Mouse (Mus musculus) E14TG2a.4 (cell line): ENCODE measurements around the gene Cab39.

Experiments used
- H3K27me3 ChIP-seq: 2 replicates; pipeline ENCODE4 v1.6.1; 2014; ENCODE audit warnings: low read length, control low read depth; ENCODE audit not compliant: insufficient read depth
- H3K36me3 ChIP-seq: 2 replicates; pipeline ENCODE4 v1.6.1; 2014; ENCODE audit warnings: low read length, control low read depth; ENCODE audit not compliant: insufficient read depth
- H3K4me1 ChIP-seq: replicated peaks from 2 replicates; pipeline ENCODE4 v1.6.1; 2014; ENCODE audit warnings: low read depth, low read length, control low read depth
- H3K4me3 ChIP-seq: replicated peaks from 2 replicates; pipeline ENCODE4 v1.5.1; 2014; ENCODE audit warnings: mild to moderate bottlenecking, low read length
- H3K9me3 ChIP-seq: 2 replicates; pipeline ENCODE4 v1.6.1; 2014; ENCODE audit warnings: low read length, control low read depth
- CTCF ChIP-seq: conservative IDR thresholded peaks from 2 replicates; pipeline ENCODE4 v1.5.1; 2014; ENCODE audit warnings: low read length
- NANOG ChIP-seq: IDR thresholded peaks from 2 replicates; pipeline ENCODE4 v1.6.1; 2014; ENCODE audit warnings: borderline replicate concordance, low read length, mixed read lengths
- POU5F1 ChIP-seq: IDR thresholded peaks from 2 replicates; pipeline ENCODE4 v1.6.1; 2014; ENCODE audit warnings: low read length, borderline replicate concordance

Gene Cab39

GRCm38 (mm10) chr1:85775136-85775535 is 18.1 kb upstream of the Cab39 start:
- no peak overlapping the region for H3K4me3 ChIP-seq
- peaks cover 15% of the 10 kb centered on the region for H3K4me1 ChIP-seq
- H3K27me3 ChIP-seq = no peaks in the 10 kb centered on the region
- no peaks in the 10 kb centered on the region for H3K36me3 ChIP-seq
- TF ChIP-seq POU5F1 (no peak), NANOG (no peak), CTCF (no peak)
- no peaks in the 10 kb centered on the region for H3K9me3 ChIP-seq

- H3K4me3 ChIP-seq = no peak overlapping the region
- no peaks in the 10 kb centered on the region for H3K9me3 ChIP-seq
- TF ChIP-seq NANOG = no peak
- TF ChIP-seq POU5F1 = no peak
- no peak for TF ChIP-seq CTCF
- H3K27me3 ChIP-seq = no peaks in the 10 kb centered on the region
- no peaks in the 10 kb centered on the region for H3K36me3 ChIP-seq
- peaks cover 18% of the 10 kb centered on the region for H3K4me1 ChIP-seq
These were observed 17.1 kb upstream of the Cab39 start for GRCm38 (mm10) chr1:85776154-85776553.

- Histone ChIP-seq H3K4me1 (peaks cover 14% of the 10 kb centered on the region), H3K36me3 (no peaks in the 10 kb centered on the region), H3K9me3 (no peaks in the 10 kb centered on the region), H3K27me3 (no peaks in the 10 kb centered on the region), H3K4me3 (no peak within 1 kb of the TSS)
- TF ChIP-seq POU5F1 (no peak), CTCF (no peak), NANOG (no peak)
These were observed 14.8 kb upstream of the Cab39 start, which contains the start of gene A630001G21Rik for GRCm38 (mm10) chr1:85778436-85778835. Gene A630001G21Rik, minus strand, starts transcription at chr1:85778643.

GRCm38 (mm10) chr1:85779012-85779411 is 14.2 kb upstream of the Cab39 start:
- TF ChIP-seq NANOG (no peak), POU5F1 (no peak), CTCF (no peak)
- Histone ChIP-seq H3K36me3 (no peaks in the 10 kb centered on the region), H3K4me3 (no peak overlapping the region)

GRCm38 (mm10) chr1:85779428-85780180 is 13.6 kb upstream of the Cab39 start:
- Histone ChIP-seq H3K9me3 (no peaks in the 10 kb centered on the region), H3K27me3 (no peaks in the 10 kb centered on the region), H3K4me3 (no peak overlapping the region), H3K36me3 (no peaks in the 10 kb centered on the region), H3K4me1 (peaks cover 23% of the 10 kb centered on the region)
- TF ChIP-seq POU5F1 (no peak), CTCF (no peak), NANOG (no peak)

More at GRCm38 (mm10) chr1:85779012-85779411, 14.2 kb upstream of the Cab39 start:
- Histone ChIP-seq H3K27me3 (no peaks in the 10 kb centered on the region), H3K4me1 (peaks cover 20% of the 10 kb centered on the region), H3K9me3 (no peaks in the 10 kb centered on the region)

GRCm38 (mm10) chr1:85790565-85790964 is 2.7 kb upstream of the Cab39 start:
- TF ChIP-seq POU5F1 = no peak
- Histone ChIP-seq H3K27me3 (no peaks in the 10 kb centered on the region), H3K4me3 (no peak overlapping the region), H3K36me3 (no peaks in the 10 kb centered on the region), H3K4me1 (peaks cover 23% of the 10 kb centered on the region), H3K9me3 (no peaks in the 10 kb centered on the region)

- H3K4me1 ChIP-seq = peaks cover 23% of the 10 kb centered on the region
- H3K4me3 ChIP-seq = no peak overlapping the region
- H3K36me3 ChIP-seq = peaks cover 8% of the 10 kb centered on the region; the same call in 1 of the 2 replicates
- H3K27me3 ChIP-seq = no peaks in the 10 kb centered on the region
- TF ChIP-seq CTCF = no peak
- TF ChIP-seq NANOG = no peak
- TF ChIP-seq POU5F1 = no peak
- H3K9me3 ChIP-seq = no peaks in the 10 kb centered on the region
These were observed 1.8 kb upstream of the Cab39 start for GRCm38 (mm10) chr1:85791476-85791875.

- Histone ChIP-seq H3K36me3 (peaks cover 8% of the 10 kb centered on the region; the same call in 1 of the 2 replicates), H3K9me3 (no peaks in the 10 kb centered on the region), H3K4me1 (peaks cover 23% of the 10 kb centered on the region), H3K27me3 (no peaks in the 10 kb centered on the region), H3K4me3 (peak overlapping the region; percentile 96)
- TF ChIP-seq NANOG (no peak), POU5F1 (no peak), CTCF (no peak)
These were observed 998 bp downstream of the Cab39 start for GRCm38 (mm10) chr1:85794106-85794771.

- Histone ChIP-seq H3K4me3 (no peak overlapping the region), H3K4me1 (peaks cover 22% of the 10 kb centered on the region), H3K27me3 (no peaks in the 10 kb centered on the region), H3K9me3 (no peaks in the 10 kb centered on the region), H3K36me3 (peaks cover 8% of the 10 kb centered on the region; the same call in 1 of the 2 replicates)
- TF ChIP-seq NANOG = no peak
- no peak for TF ChIP-seq CTCF
- no peak for TF ChIP-seq POU5F1
These were observed 2.0 kb downstream of the Cab39 start for GRCm38 (mm10) chr1:85795196-85795595.
